Mouse (Mus musculus) gastrocnemius, adult 2 months (tissue): ENCODE measurements around the gene Upb1. TPM values are rescaled to one million over a fixed set of nuclear protein-coding genes. Genes with fewer than 3 reads are reported as not detected.
"Not testable (repeated sequence)": the region's sequence is repeated elsewhere in the genome, so short reads cannot be mapped to it uniquely, and the experiment has no call there.

Experiments used
- DNase-seq: peaks from one replicate; pipeline ENCODE4 v3.0.0; 2022
- H3K27ac ChIP-seq: fragments of 200-600 bp; 2 replicates; pipeline ENCODE4 v1.8.1; 2022; ENCODE audit warnings: mild to moderate bottlenecking
- H3K4me3 ChIP-seq: fragments of 200-600 bp; 2 replicates; pipeline ENCODE4 v1.8.1; 2022; ENCODE audit warnings: mild to moderate bottlenecking, moderate library complexity
- CTCF ChIP-seq: fragments of 200-600 bp; IDR thresholded peaks from 2 replicates; pipeline ENCODE4 v1.8.1; 2022; ENCODE audit warnings: antibody characterized with exemption, mild to moderate bottlenecking, moderate library complexity
- intact Hi-C: fragments of 180-260 bp; cut with DNase I; formaldehyde crosslinking; loops from one replicate; pipeline ENCODE4 v1.15.1; 2025
- total RNA-seq, 2 experiments: library from RNA; stranded (reverse); gene quantifications; 2 replicates each; pipeline ENCODE4 v1.2.3; 2021

The Upb1 gene
- total RNA-seq, 2 experiments from 2014 or later = not detected

GRCm38 (mm10) chr10:75447489-75447888, 46.6 kb downstream of the Upb1 start:
- no peak for DNase-seq
- no peak for TF ChIP-seq CTCF
- H3K4me3 ChIP-seq = no peak overlapping the region
- no peak overlapping the region for H3K27ac ChIP-seq
- intact Hi-C loops = no loop called here

GRCm38 (mm10) chr10:75448806-75449420, 48.0 kb downstream of the Upb1 start:
- no peak for TF ChIP-seq CTCF
- intact Hi-C loops = no loop called here
- H3K4me3 ChIP-seq = no peak overlapping the region
- peak; percentile 41 for DNase-seq
- no peak overlapping the region; the same call in 1 of the 2 replicates for H3K27ac ChIP-seq

GRCm38 (mm10) chr10:75450331-75450730, 49.4 kb downstream of the Upb1 start:
- intact Hi-C loops = no loop called here
- H3K4me3 ChIP-seq = no peak overlapping the region
- DNase-seq = no peak
- peak overlapping the region; percentile 68 for H3K27ac ChIP-seq
- TF ChIP-seq CTCF = no peak

- DNase-seq = peak; percentile 72
- TF ChIP-seq CTCF = no peak
- Histone ChIP-seq H3K27ac (peak overlapping the region; percentile 68), H3K4me3 (no peak overlapping the region)
- intact Hi-C loops = no loop called here
Observed at GRCm38 (mm10) chr10:75451036-75451786, 50.3 kb downstream of the Upb1 start.

GRCm38 (mm10) chr10:75456061-75456831, 55.3 kb downstream of the Upb1 start:
- H3K4me3 ChIP-seq, intact Hi-C loops: not testable (repeated sequence)

GRCm38 (mm10) chr10:75457852-75458251, 56.9 kb downstream of the Upb1 start:
- DNase-seq = no peak
- intact Hi-C loops = no loop called here
- no peak for TF ChIP-seq CTCF
- Histone ChIP-seq H3K27ac (peak overlapping the region; percentile 59), H3K4me3 (no peak overlapping the region)

More at GRCm38 (mm10) chr10:75456061-75456831, 55.3 kb downstream of the Upb1 start:
- not testable (repeated sequence) for DNase-seq
- peak overlapping the region; percentile 74 for H3K27ac ChIP-seq

- Histone ChIP-seq H3K4me3 (no peak overlapping the region), H3K27ac (peak overlapping the region; percentile 59)
- TF ChIP-seq CTCF = no peak
- intact Hi-C loops = no loop called here
- no peak for DNase-seq
Observed at GRCm38 (mm10) chr10:75458329-75458728, 57.4 kb downstream of the Upb1 start.

- Histone ChIP-seq H3K27ac (no peak overlapping the region), H3K4me3 (no peak overlapping the region)
- TF ChIP-seq CTCF = no peak
- peak; percentile 64 for DNase-seq
- intact Hi-C loops = no loop called here
Observed at GRCm38 (mm10) chr10:75462728-75463127, 61.8 kb downstream of the Upb1 start.

GRCm38 (mm10) chr10:75465781-75466550, 65.1 kb downstream of the Upb1 start:
- peak; percentile 68 for DNase-seq
- intact Hi-C loops = loop anchor here (2.0 kb wide), 1 partner anchor 15 kb away; no protein-coding TSS in a partner anchor
- Histone ChIP-seq H3K4me3 (peak overlapping the region; percentile 58), H3K27ac (peak overlapping the region; percentile 92)
- no peak for TF ChIP-seq CTCF

- intact Hi-C loops = no loop called here
- no peak for DNase-seq
- Histone ChIP-seq H3K27ac (no peak overlapping the region), H3K4me3 (no peak overlapping the region)
- TF ChIP-seq CTCF = no peak
Observed at GRCm38 (mm10) chr10:75473411-75473810, 72.5 kb downstream of the Upb1 start.

- no peak overlapping the region for H3K4me3 ChIP-seq
- H3K27ac ChIP-seq = no peak overlapping the region
- no peak for TF ChIP-seq CTCF
- DNase-seq = no peak
- intact Hi-C loops = no loop called here
Observed at GRCm38 (mm10) chr10:75474571-75474970, 73.7 kb downstream of the Upb1 start.

- H3K27ac ChIP-seq, intact Hi-C loops, DNase-seq: not testable (repeated sequence)
Observed at GRCm38 (mm10) chr10:75475139-75475850, 74.4 kb downstream of the Upb1 start.

More at GRCm38 (mm10) chr10:75475139-75475850, 74.4 kb downstream of the Upb1 start:
- H3K4me3 ChIP-seq = not testable (repeated sequence)
